Mouse (Mus musculus) myocyte (in vitro differentiated cells): ENCODE measurements at regions not wholly inside any gene's neighbourhood (a gene's known extent, or its start where the extent isn't known, plus 50 kb on each side); places are given as distances from the start of the nearest gene placed in this dataset.

Experiments used
- H3K27me3 ChIP-seq: one replicate; pipeline ENCODE4 v1.6.1; 2011; ENCODE audit not compliant: control insufficient read depth, insufficient read depth, insufficient read length
- H3K36me3 ChIP-seq: one replicate; pipeline ENCODE4 v1.6.1; 2011; ENCODE audit not compliant: control insufficient read depth, insufficient read depth
- H3K4me2 ChIP-seq: one replicate; pipeline ENCODE4 v1.6.1; 2011; ENCODE audit warnings: low read depth, control low read depth
- H3K4me3 ChIP-seq: one replicate; pipeline ENCODE4 v1.5.1; 2011; ENCODE audit warnings: mild to moderate bottlenecking, control low read depth, moderate library complexity
- H3K79me2 ChIP-seq: one replicate; pipeline ENCODE4 v1.6.1; 2011; ENCODE audit not compliant: control insufficient read depth, insufficient read depth
- H3ac ChIP-seq: one replicate; pipeline ENCODE4 v1.6.1; 2011; ENCODE audit not compliant: control insufficient read depth, insufficient read length
- CEBPB ChIP-seq: IDR thresholded peaks from 2 replicates; pipeline ENCODE4 v1.6.1; 2011; ENCODE audit warnings: mild to moderate bottlenecking, moderate library complexity; ENCODE audit not compliant: poor library complexity, insufficient read depth, severe bottlenecking
- E2F4 ChIP-seq: IDR thresholded peaks from one replicate; pipeline ENCODE4 v1.6.1; 2011; ENCODE audit warnings: mild to moderate bottlenecking, control low read depth, moderate library complexity; ENCODE audit not compliant: insufficient read depth
- MAX ChIP-seq: IDR thresholded peaks from one replicate; pipeline ENCODE4 v1.6.1; 2011; ENCODE audit warnings: low read depth, mild to moderate bottlenecking, control low read depth
- MYOD1 ChIP-seq, 3 experiments: IDR thresholded peaks; one replicate each; pipeline ENCODE4 v1.6.1; 2011; ENCODE audit warnings: control low read depth in 2 of 3, low read depth in 2 of 3, mild to moderate bottlenecking in 2 of 3, moderate library complexity in 1 of 3; ENCODE audit not compliant: insufficient read length in 2 of 3, control insufficient read depth in 1 of 3
- MYOG ChIP-seq, 3 experiments: IDR thresholded peaks; one replicate each; pipeline ENCODE4 v1.6.1; 2011; ENCODE audit warnings: control low read depth in 2 of 3, low read depth in 2 of 3, mild to moderate bottlenecking in 2 of 3; ENCODE audit not compliant: insufficient read length in 2 of 3, control insufficient read depth in 1 of 3, insufficient read depth in 1 of 3
- POLR2A ChIP-seq: IDR thresholded peaks from one replicate; pipeline ENCODE4 v1.6.1; 2011; ENCODE audit warnings: low read depth, mild to moderate bottlenecking, control low read depth, moderate library complexity; ENCODE audit not compliant: insufficient read length
- POLR2AphosphoS2 ChIP-seq: IDR thresholded peaks from one replicate; pipeline ENCODE4 v1.6.1; 2011; ENCODE audit warnings: low read depth, control low read depth; ENCODE audit not compliant: insufficient read length
- REST ChIP-seq: IDR thresholded peaks from one replicate; pipeline ENCODE4 v1.6.1; 2011; ENCODE audit warnings: mild to moderate bottlenecking, control low read depth, moderate library complexity; ENCODE audit not compliant: insufficient read depth, insufficient read length
- SRF ChIP-seq: IDR thresholded peaks from one replicate; pipeline ENCODE4 v1.6.1; 2011; ENCODE audit warnings: low read depth; ENCODE audit not compliant: control insufficient read depth, insufficient read length
- TCF12 ChIP-seq: IDR thresholded peaks from one replicate; pipeline ENCODE4 v1.6.1; 2011; ENCODE audit warnings: mild to moderate bottlenecking, control low read depth; ENCODE audit not compliant: poor library complexity, insufficient read depth, severe bottlenecking
- TCF3 ChIP-seq: IDR thresholded peaks from one replicate; pipeline ENCODE4 v1.6.1; 2011; ENCODE audit warnings: low read depth, control low read depth; ENCODE audit not compliant: insufficient read length
- USF1 ChIP-seq: IDR thresholded peaks from one replicate; pipeline ENCODE4 v1.6.1; 2011; ENCODE audit warnings: low read depth, mild to moderate bottlenecking, control low read depth, moderate library complexity

GRCm38 (mm10) chr4:142449198-142449702 lies 210.0 kb upstream of the Kazn start:
- Histone ChIP-seq H3K4me2 (no peak overlapping the region), H3K4me3 (no peak overlapping the region), H3K79me2 (no peaks in the 10 kb centered on the region), H3ac (no peak overlapping the region), H3K27me3 (no peaks in the 10 kb centered on the region), H3K36me3 (no peaks in the 10 kb centered on the region)
- TF ChIP-seq MAX (no peak), MYOG (IDR thresholded peaks at IDR 0.05; ENCODE audit: control insufficient read depth in 1 of 3, insufficient read depth in 1 of 3, insufficient read length in 2 of 3, low read depth in 2 of 3) (no peak), E2F4 (no peak), CEBPB (no peak), TCF12 (no peak), MYOD1 (IDR thresholded peaks at IDR 0.05; ENCODE audit: control insufficient read depth in 1 of 3, insufficient read length in 2 of 3, low read depth in 2 of 3) (no peak), USF1 (no peak), POLR2AphosphoS2 (no peak), TCF3 (no peak), POLR2A (no peak), REST (no peak), SRF (no peak)

GRCm38 (mm10) chr4:142447529-142447928 lies 208.3 kb upstream of the Kazn start:
- no peaks in the 10 kb centered on the region for H3K27me3 ChIP-seq
- no peak overlapping the region for H3K4me3 ChIP-seq
- no peaks in the 10 kb centered on the region for H3K79me2 ChIP-seq
- H3K36me3 ChIP-seq: no peaks in the 10 kb centered on the region
- no peak overlapping the region for H3ac ChIP-seq
- TF ChIP-seq POLR2AphosphoS2: no peak
- no peak for TF ChIP-seq POLR2A
- TF ChIP-seq MYOD1 (IDR thresholded peaks at IDR 0.05; ENCODE audit: control insufficient read depth in 1 of 3, insufficient read length in 2 of 3, low read depth in 2 of 3): no peak
- no peak for TF ChIP-seq MAX
- TF ChIP-seq TCF3: no peak
- TF ChIP-seq USF1: no peak
- H3K4me2 ChIP-seq: no peak overlapping the region

GRCm38 (mm10) chr4:142441045-142441444 lies 201.8 kb upstream of the Kazn start:
- no peaks in the 10 kb centered on the region for H3K79me2 ChIP-seq
- no peaks in the 10 kb centered on the region for H3K27me3 ChIP-seq
- no peak overlapping the region for H3K4me2 ChIP-seq
- no peak for TF ChIP-seq MYOG (IDR thresholded peaks at IDR 0.05; ENCODE audit: control insufficient read depth in 1 of 3, insufficient read depth in 1 of 3, insufficient read length in 2 of 3, low read depth in 2 of 3)
- no peak for TF ChIP-seq MYOD1 (IDR thresholded peaks at IDR 0.05; ENCODE audit: control insufficient read depth in 1 of 3, insufficient read length in 2 of 3, low read depth in 2 of 3)
- no peak for TF ChIP-seq TCF12
- TF ChIP-seq SRF: no peak
- no peak for TF ChIP-seq MAX
- TF ChIP-seq E2F4: no peak
- TF ChIP-seq USF1: no peak
- no peak for TF ChIP-seq TCF3
- TF ChIP-seq REST: no peak
- no peak for TF ChIP-seq POLR2AphosphoS2
- TF ChIP-seq CEBPB: no peak
- no peak for TF ChIP-seq POLR2A
- no peak overlapping the region for H3K4me3 ChIP-seq
- no peak overlapping the region for H3ac ChIP-seq
- H3K36me3 ChIP-seq: no peaks in the 10 kb centered on the region

GRCm38 (mm10) chr4:142439450-142440183 lies 200.4 kb upstream of the Kazn start:
- Histone ChIP-seq H3K36me3 (no peaks in the 10 kb centered on the region), H3K4me3 (no peak overlapping the region), H3K4me2 (no peak overlapping the region), H3K27me3 (no peaks in the 10 kb centered on the region), H3K79me2 (no peaks in the 10 kb centered on the region), H3ac (no peak overlapping the region)
- TF ChIP-seq MAX (no peak), SRF (no peak), TCF12 (no peak), POLR2AphosphoS2 (no peak), CEBPB (no peak), MYOD1 (IDR thresholded peaks at IDR 0.05; ENCODE audit: control insufficient read depth in 1 of 3, insufficient read length in 2 of 3, low read depth in 2 of 3) (no peak)

- H3K27me3 ChIP-seq: no peaks in the 10 kb centered on the region
- H3K4me3 ChIP-seq: no peak overlapping the region
- no peak for TF ChIP-seq REST
- TF ChIP-seq MAX: no peak
- no peak for TF ChIP-seq SRF
- TF ChIP-seq MYOG (IDR thresholded peaks at IDR 0.05; ENCODE audit: control insufficient read depth in 1 of 3, insufficient read depth in 1 of 3, insufficient read length in 2 of 3, low read depth in 2 of 3): no peak
- no peak for TF ChIP-seq POLR2A
- no peak for TF ChIP-seq CEBPB
- TF ChIP-seq TCF12: no peak
- TF ChIP-seq USF1: no peak
- no peak for TF ChIP-seq TCF3
- TF ChIP-seq E2F4: no peak
- no peak for TF ChIP-seq MYOD1 (IDR thresholded peaks at IDR 0.05; ENCODE audit: control insufficient read depth in 1 of 3, insufficient read length in 2 of 3, low read depth in 2 of 3)
- no peak for TF ChIP-seq POLR2AphosphoS2
- H3K36me3 ChIP-seq: no peaks in the 10 kb centered on the region
- H3K4me2 ChIP-seq: no peak overlapping the region
- no peaks in the 10 kb centered on the region for H3K79me2 ChIP-seq
- H3ac ChIP-seq: no peak overlapping the region
Measured at GRCm38 (mm10) chr4:142424596-142424995, 185.4 kb upstream of the Kazn start.
